Mouse (Mus musculus) spleen, postnatal 10 days (tissue): ENCODE measurements at regions not wholly inside any gene's neighbourhood (a gene's known extent, or its start where the extent isn't known, plus 50 kb on each side); places are given as distances from the start of the nearest gene placed in this dataset.

Experiments used
- DNase-seq, 2 experiments: peaks; one replicate each; pipeline ENCODE4 v3.0.0; 2021 to 2022; ENCODE audit warnings: low spot score in 2 of 2

DNA sequence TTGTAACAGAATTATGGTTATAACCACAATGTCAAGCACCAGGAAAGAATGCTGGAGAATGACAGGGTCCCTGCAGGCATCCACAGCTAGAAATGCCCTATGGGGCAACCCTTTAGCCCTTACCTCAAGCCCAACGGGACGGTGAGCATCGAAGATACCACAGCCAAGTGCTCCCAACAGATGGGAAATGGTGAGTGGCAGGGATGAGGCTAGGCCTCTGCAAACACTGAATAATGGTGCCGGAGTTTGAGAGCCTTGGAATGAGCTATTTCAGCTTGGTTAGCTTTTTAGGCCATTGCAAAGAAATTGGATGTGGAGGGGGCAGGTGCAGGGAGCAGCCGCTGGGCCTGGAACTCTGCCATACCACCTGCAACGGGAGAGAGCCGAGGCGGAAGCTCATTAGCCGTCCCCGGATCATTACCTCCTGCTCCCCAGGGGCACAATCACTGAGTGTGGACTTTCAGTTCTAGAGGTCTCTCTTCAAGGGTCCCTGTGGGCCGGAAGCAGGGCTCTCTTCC, 117.9 kb downstream of the Usp31 start:
- DNase-seq = no peak

DNA sequence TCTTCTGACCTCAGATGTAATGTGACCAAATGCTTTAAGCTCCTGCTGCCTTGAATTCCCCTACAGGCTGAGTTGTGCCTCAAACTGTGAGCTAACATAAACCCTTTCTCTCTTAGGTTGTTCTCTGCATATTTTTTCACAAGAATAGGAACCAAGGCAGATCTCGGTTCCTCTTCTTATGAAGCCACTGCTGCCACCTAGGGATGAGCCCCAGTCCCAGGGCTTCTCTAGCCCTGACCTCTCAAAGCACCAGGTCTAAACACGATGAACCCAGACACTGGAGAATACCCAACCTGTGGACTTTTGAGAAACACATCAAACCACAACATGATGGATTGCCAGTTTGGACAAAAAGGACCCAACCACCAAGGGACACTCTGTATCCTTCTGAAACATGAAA, 119.3 kb downstream of the Usp31 start:
- no peak for DNase-seq

DNA sequence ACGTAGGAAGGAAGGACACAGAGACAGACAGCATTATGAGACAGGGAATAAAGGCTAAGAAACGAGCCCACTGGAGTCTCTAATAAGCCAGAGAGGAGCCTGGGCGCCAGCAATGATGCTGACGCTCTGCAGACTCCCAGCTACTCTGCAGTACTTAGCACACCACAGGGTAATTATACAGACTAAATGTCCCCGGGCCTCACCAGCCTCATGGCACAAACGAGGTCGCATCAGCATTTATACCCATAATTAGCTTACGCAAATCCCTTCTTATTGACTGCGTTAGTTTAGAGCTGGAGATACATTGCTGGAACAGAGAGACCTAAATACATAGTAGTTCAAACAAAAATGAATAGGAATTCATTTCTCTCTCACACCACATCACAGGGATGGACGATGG, 121.3 kb downstream of the Usp31 start:
- no peak for DNase-seq

DNA sequence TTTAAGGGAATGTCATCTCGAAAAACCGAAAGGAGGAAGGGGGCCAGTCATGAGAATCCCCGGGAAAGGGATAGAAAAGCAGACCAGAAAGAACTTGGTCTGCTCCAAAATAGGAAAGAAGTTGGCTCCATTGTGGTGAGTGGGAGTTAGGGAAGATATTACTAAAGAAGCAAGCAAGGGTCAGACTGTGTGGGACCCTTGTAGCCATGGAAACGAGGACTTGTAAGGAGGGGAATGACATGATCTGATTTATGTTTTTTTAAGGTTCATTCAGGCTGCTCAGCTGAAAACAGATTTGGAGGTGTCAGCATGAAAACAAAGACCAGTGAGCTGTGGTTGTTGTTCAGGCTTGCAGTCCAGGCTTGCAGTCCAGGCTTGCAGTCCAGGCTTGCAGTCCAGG, 127.6 kb downstream of the Usp31 start:
- no peak for DNase-seq

DNA sequence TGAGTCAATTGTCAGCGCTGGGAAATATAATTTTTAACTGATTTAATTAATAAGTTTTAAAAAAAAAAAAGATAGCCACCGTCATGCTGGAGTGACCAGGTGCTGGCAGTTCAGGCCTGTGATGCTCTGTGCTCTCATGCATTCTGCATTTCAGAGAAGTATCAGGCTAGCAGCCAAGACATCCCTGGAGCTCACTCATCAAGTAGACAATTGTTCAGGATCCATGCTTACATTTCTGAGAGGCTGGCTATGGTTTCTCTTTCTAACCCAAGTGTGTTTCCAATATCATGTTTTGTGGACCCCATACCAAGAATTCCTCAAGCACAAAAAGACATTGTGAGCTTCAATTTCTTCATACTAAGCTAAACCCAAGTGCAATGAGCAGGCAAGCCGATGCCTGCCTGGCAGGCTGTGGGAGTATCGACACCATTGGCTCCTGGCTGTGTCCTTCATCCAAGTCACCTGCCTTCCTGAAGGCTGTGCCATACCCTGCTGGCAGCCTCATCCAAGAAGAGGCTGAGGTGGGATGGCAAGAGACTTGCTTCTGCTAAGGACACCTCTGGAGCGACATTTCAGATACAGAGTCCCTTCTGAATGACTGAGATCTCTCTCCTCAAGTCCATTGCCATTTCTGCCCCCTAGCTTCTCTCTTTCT, 134.2 kb downstream of the Usp31 start:
- DNase-seq = no peak

DNA sequence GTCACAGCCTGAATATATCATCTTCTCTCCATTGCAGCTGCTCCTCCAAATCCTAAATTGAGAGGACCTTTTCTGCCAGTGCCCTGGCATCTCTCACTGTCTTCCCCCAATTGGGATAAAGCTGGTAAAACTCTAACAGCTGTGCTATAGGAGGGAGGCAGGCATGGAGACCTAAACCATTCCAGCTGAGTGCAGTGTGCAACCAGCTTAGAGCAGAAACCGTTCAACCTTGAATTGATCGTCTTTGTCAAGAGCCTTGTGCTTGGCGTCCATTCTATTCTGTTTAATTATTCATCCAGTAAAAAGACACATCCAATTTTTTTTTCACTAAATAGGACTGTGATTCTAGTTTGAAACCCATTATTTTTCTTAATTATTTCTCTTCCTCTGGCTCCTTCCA, 135.3 kb downstream of the Usp31 start:
- DNase-seq = no peak

DNA sequence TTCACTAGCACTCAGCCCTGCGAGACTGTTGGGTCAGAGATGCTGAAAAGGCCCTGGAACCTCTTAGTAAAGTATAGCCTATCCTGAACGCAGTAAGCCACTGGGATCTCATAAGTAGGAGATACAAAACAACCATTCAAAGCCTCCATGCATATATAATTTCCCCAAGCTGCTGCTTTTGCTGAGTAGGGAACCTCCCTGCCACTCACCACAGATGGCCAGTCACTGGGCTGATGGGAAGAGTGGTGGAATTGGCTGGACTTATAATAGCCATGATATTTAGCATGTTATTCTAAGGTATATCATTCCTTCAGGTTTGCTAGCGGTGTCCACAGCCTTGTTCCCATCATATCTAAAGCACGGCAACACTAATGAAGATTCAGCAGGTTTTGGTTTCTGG, 135.8 kb downstream of the Usp31 start:
- DNase-seq = no peak

DNA sequence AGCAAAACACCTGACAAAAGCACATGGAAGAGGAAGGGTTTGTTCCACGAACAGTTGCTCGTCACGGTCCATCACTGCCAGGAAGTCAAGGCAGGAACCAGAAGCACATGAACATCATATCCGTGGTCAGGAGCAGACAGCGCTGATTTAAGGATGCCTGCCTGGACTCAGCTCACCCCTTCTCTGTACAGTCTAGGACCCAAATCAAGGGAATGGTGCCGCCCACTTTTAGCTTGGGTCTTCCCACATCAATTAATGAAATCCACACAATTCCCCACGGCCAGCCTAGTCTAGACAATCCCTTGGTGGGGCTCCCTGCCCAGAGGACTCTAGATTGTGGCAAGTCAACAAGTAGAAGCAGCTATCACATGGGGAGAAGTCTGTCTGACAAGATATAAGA, 137.8 kb downstream of the Usp31 start:
- no peak for DNase-seq

DNA sequence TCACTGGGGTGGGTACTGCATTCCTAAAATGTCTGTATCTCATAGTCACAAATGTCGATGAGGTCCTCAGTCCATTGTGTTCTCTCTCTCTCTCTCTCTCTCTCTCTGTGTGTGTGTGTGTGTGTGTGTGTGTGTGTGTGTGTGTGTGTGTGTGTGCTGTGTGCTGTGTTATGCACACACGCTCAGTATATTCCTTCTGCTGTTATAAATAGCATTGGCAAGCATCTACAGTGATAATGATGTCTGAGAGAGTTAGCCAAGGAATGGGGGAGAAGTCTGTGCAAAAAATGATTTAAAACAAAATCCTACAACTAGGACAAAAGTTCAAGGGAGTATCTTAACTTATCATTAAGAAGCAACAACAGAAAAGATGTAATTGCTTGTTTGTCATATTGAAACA, 139.0 kb downstream of the Usp31 start:
- no peak for DNase-seq

DNA sequence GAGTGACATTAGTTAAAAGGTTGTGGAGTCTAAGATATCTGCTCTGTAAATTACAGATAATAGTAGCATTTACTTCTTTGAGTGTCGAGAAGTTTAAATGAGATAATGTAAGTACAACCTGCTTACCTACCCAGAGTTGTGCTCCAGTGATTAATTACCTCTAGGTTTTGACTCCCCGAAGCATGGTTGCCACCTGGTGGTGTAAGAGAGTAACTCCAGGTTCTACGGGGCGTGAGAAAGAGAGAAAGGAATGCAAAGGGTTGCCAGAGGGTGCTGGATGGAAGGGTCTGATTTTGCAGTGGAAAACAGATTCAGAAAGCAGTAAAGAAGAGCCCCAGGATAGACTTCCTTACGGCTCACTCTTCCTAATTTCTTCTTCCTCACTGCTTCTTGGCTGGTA, 143.5 kb downstream of the Usp31 start:
- DNase-seq = peak in 1 of 2 experiments; percentile 20

DNA sequence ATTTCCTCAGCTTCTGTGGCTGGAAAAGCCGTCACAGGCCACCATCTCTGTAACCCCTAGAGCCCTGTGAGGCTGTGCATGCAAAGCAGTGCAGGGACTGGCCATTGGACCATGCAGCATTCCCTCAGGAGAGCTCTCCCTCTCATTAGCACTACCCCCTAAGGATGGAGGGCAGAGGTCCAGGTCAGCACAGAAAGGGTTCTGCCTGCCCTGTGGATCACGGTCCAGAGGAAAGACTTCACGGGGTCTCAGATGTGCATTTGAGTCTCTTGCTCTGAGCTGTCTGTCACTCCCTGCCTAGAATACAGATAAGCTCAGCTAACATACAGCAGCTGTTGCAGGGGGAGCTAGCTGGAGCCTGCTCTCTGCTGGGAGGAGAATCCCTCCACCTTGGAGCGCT, 151.6 kb downstream of the Usp31 start:
- DNase-seq = no peak
